Mouse (Mus musculus): ENCODE measurements at regions not wholly inside any gene's neighbourhood (a gene's known extent, or its start where the extent isn't known, plus 50 kb on each side); places are given as distances from the start of the nearest gene placed in this dataset.

- TF ChIP-seq POLR2A (IDR thresholded peaks at IDR 0.05; ENCODE audit: control insufficient read depth, low read depth, low read length) (no peak), CTCF (IDR thresholded peaks at IDR 0.05; ENCODE audit: control insufficient read depth, insufficient read depth, insufficient replicate concordance, low read depth, low read length) (no peak)
These were observed 554.1 kb upstream of the Intu start for GRCm38 (mm10) chr3:39976937-39977336.

All from testis, adult 2 months (tissue).